Mouse (Mus musculus) G1E (cell line): ENCODE data around the gene Fbf1. TPM values are rescaled to one million over a fixed set of nuclear protein-coding genes. Genes with fewer than 3 reads are reported as not detected.

Source experiments
- ATAC-seq: 2 replicates; pipeline ENCODE4 v1.8.0; 2016; ENCODE audit warnings: mild to moderate bottlenecking; ENCODE audit not compliant: insufficient number of reproducible peaks, poor library complexity, low FRiP score, severe bottlenecking; ENCODE audit errors: extremely low read depth
- DNase-seq: peaks from one replicate; pipeline ENCODE4 v3.0.0; 2012; ENCODE audit warnings: low spot score
- H3K27me3 ChIP-seq: 2 replicates; pipeline ENCODE4 v1.6.1; 2012; ENCODE audit warnings: mild to moderate bottlenecking, low read length, inconsistent platforms; ENCODE audit not compliant: insufficient read depth
- H3K36me3 ChIP-seq: replicated peaks from 2 replicates; pipeline ENCODE3; 2012; ENCODE audit warnings: mild to moderate bottlenecking, inconsistent platforms
- H3K4me1 ChIP-seq: 2 replicates; pipeline ENCODE4 v1.6.1; 2012; ENCODE audit warnings: low read depth, low read length, inconsistent platforms, mixed read lengths; ENCODE audit not compliant: insufficient read depth
- H3K4me3 ChIP-seq: 2 replicates; pipeline ENCODE4 v1.5.1; 2012; ENCODE audit warnings: low read depth, mild to moderate bottlenecking, inconsistent platforms, low read length, moderate library complexity, mixed read lengths
- H3K9me3 ChIP-seq: replicated peaks from 2 replicates; pipeline ENCODE4 v1.6.1; 2012; ENCODE audit warnings: inconsistent platforms
- CTCF ChIP-seq: IDR thresholded peaks from 2 replicates; pipeline ENCODE4 v1.5.1; 2012; ENCODE audit warnings: low read depth, low read length, inconsistent platforms, mixed read lengths
- GATA1 ChIP-seq: IDR thresholded peaks from 2 replicates; pipeline ENCODE4 v1.6.1; 2012; ENCODE audit warnings: borderline replicate concordance, low read length, inconsistent platforms, mixed read lengths
- GATA2 ChIP-seq: IDR thresholded peaks from 2 replicates; pipeline ENCODE4 v1.6.1; 2012; ENCODE audit warnings: low read depth, low read length, inconsistent platforms, borderline replicate concordance
- POLR2AphosphoS5 ChIP-seq: IDR thresholded peaks from 2 replicates; pipeline ENCODE4 v1.6.1; 2012; ENCODE audit warnings: low read depth, low read length, inconsistent platforms; ENCODE audit not compliant: insufficient replicate concordance
- TAL1 ChIP-seq: conservative IDR thresholded peaks from 2 replicates; pipeline ENCODE4 v1.6.1; 2012; ENCODE audit warnings: low read depth, low read length, inconsistent platforms, mixed read lengths
- polyA plus RNA-seq: library from polyadenylated mRNA; stranded (reverse); fragments of >175 nt; gene quantifications from 2 replicates; pipeline ENCODE4 v1.2.3, GENCODE M21; 2012
- total RNA-seq, 2 experiments: library from RNA; stranded (forward) in 1 of 2; stranded (reverse) in 1 of 2; fragments of 200-1000 nt in 1 of 2; fragments of >200 nt in 1 of 2; fragmentation: Nextera tagmentation in 1 of 2; gene quantifications; 2 replicates each; pipeline ENCODE4 v1.2.3; 2014 to 2017

The Fbf1 gene
- total and polyA plus RNA-seq, 3 experiments = 23.6 to 50.9 (median 35.9) TPM

DNA sequence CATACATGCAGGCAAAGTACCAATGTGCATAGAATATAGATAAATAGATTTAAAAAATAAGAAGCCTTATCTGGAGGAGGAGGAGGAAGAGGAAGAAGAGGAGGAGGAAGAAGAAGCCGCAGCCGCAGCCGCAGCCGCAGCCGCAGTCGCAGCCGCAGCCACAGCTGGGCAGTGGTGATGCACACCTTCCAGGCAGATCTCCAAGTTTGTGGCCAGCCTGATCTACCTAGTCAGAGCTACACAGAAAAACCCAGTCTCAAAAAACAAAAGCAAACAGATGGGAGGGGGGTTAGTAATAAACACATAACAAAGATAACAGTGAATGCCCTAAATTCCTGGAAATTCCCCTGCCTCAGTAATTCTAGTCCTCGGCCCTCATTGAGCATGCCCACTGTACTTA is 26.7 kb upstream of the Fbf1 start:
- no peak overlapping the region for H3K4me3 ChIP-seq
- H3K4me1 ChIP-seq = peaks cover 38% of the 10 kb centered on the region
- H3K36me3 ChIP-seq = peaks cover 45% of the 10 kb centered on the region
- no peaks in the 10 kb centered on the region for H3K27me3 ChIP-seq
- no peaks in the 10 kb centered on the region for H3K9me3 ChIP-seq
- no peak for DNase-seq
- no peak for TF ChIP-seq CTCF
- no peak for TF ChIP-seq GATA1
- no peak for TF ChIP-seq TAL1
- TF ChIP-seq POLR2AphosphoS5 = no peak
- no peak for TF ChIP-seq GATA2
- no peak for ATAC-seq

DNA sequence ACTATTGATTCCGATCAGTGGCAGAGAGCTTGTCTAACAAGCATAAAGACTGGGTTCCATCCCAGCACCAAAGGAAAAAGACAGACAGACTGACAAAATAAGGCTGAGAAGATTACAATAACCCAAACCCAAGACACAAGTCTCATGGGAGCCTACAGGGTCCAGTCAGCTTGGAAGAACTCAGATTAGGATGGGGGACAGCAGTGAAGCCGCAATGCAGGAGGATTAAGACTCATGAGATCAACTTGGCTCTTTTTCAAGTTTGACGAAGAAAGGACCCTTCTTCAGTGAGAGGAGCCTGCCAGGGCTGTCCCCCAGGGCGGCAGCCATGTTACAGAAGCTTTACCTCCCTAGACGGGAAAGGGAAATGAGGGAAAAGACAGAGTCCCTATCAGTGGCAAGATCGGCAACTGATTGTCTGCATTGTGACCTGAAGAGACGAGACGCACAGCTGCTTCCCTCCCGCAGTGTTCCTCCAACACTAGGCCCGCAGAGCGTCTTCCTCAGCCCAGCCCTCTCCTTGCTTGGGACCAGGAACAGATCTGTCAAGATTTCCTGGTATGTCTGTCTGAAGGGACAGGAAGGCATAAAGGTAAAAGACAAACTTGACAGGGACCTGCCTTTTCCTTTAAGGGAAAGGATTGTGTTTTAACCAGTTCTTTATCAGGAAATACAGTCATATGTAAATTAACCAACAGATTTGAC is 19.4 kb upstream of the Fbf1 start:
- peaks cover 91% of the 10 kb centered on the region for H3K36me3 ChIP-seq
- peaks cover 3% of the 10 kb centered on the region; the same call in 1 of the 2 replicates for H3K4me1 ChIP-seq
- H3K4me3 ChIP-seq = no peak overlapping the region
- H3K9me3 ChIP-seq = no peaks in the 10 kb centered on the region
- TF ChIP-seq GATA1 (no peak), CTCF (no peak), GATA2 (no peak), TAL1 (no peak), POLR2AphosphoS5 (no peak)
- no peak for DNase-seq
- ATAC-seq = no peak
- H3K27me3 ChIP-seq = no peaks in the 10 kb centered on the region

DNA sequence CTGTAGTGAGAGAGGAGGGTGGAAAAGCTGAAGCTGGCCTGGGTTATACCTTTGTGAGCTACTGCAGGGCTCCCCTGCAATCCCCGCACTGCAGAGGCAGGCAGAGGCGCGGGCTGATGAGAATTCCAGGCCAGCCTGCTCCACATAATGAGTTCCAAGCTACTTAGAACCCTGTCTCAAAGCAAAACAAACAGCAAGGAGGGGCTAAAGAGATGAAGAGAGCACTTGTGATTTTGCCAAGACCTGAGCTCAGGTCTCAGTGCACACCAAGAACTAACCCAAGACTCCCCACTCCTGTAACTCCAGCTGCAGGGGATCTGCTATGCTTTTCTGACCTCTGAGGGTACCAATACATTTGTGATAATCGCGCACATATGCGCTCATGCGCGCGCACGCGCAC is 18.4 kb upstream of the Fbf1 start:
- Histone ChIP-seq H3K36me3 (peaks cover 96% of the 10 kb centered on the region), H3K9me3 (no peaks in the 10 kb centered on the region), H3K4me3 (no peak overlapping the region), H3K27me3 (no peaks in the 10 kb centered on the region), H3K4me1 (peaks cover 3% of the 10 kb centered on the region; the same call in 1 of the 2 replicates)
- no peak for TF ChIP-seq GATA2
- no peak for TF ChIP-seq CTCF
- TF ChIP-seq GATA1 = no peak
- no peak for TF ChIP-seq TAL1
- DNase-seq = no peak
- ATAC-seq = no peak

DNA sequence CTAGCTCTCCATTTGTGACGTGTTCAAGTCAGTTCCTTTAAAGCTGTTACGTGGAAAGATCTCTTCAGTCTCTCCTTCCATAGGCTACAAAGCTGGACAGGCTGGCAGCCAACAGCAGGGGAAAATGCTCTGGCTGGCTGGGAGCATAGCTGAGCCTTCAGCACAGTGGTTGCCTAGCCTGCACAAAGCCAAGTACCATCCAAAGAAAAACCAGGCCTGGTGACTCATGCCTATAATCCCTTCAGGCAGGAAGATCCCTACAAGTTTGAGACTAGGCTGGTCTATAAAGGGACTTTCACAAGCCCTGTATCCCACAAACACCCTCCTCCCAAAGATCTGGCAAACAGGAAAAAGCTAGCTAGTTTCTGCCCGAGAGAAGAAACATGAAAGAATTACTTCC is 17.9 kb upstream of the Fbf1 start:
- DNase-seq = no peak
- no peak for ATAC-seq
- Histone ChIP-seq H3K9me3 (no peaks in the 10 kb centered on the region), H3K4me3 (no peak overlapping the region), H3K36me3 (peaks cover 93% of the 10 kb centered on the region), H3K27me3 (no peaks in the 10 kb centered on the region), H3K4me1 (0 out of 2 replicates have a peak, but pooled peaks cover 3% of the 10 kb centered on the region)
- no peak for TF ChIP-seq GATA2
- TF ChIP-seq TAL1 = no peak
- TF ChIP-seq GATA1 = no peak
- TF ChIP-seq POLR2AphosphoS5 = no peak
- TF ChIP-seq CTCF = no peak

DNA sequence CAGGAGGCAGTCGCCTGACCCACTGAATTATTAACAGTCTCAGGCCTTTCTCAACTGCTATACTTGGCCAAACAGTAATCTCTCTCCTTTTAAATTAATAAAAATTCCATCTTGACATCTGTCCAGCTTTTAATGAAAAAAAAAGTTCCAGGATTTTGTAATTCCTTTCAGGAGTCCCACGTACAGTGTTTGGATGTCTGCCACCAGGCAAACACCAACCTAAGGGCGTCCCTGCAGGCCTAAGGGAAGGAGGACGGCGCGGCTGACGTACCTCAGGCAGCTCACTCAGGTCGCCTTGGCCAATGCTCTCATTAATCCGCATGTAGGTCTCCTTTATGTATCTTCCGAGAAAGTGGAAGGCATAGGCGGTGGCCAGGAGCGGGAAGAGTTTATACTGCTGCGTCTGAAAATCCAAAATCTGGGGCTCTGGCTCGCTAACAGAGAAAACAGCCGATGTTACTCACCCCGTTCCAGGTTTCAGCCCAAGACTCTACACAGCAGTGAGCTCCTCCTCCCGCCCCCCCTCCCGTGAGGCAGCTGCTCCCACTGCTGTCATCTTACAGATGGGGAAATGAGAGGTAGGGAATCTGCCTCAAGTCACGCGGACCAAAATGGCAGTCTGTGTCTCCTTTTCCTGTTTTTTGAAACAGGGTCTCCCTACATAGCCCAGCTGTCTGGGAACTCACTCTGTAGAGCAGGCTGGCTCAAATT is 10.6 kb upstream of the Fbf1 start:
- Histone ChIP-seq H3K4me1 (peaks cover 4% of the 10 kb centered on the region; the same call in 1 of the 2 replicates), H3K4me3 (no peak overlapping the region), H3K9me3 (no peaks in the 10 kb centered on the region), H3K27me3 (no peaks in the 10 kb centered on the region), H3K36me3 (peaks cover 93% of the 10 kb centered on the region)
- no peak for TF ChIP-seq POLR2AphosphoS5
- no peak for TF ChIP-seq GATA1
- TF ChIP-seq CTCF = no peak
- TF ChIP-seq GATA2 = no peak
- no peak for ATAC-seq
- DNase-seq = no peak

DNA sequence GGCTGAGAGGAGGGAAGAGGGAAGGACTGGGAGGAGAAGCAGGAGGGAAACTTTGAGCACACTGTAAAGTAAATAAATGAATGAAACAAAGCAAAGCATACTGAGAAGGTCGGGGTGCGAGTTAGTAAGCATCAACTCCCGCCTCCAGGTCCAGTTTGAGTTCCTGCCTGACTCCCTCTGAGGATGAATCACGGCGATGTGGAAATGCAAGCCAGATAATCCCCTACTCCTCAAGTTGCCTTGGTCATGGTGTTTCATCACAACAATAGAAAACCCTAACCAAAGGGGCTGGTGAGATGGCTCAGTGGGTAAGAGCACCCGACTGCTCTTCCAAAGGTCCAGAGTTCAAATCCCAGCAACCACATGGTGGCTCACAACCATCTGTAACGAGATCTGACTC is 8.0 kb upstream of the Fbf1 start:
- no peak for ATAC-seq
- H3K4me1 ChIP-seq = peaks cover 4% of the 10 kb centered on the region; the same call in 1 of the 2 replicates
- no peak for DNase-seq
- H3K4me3 ChIP-seq = no peak overlapping the region
- no peak for TF ChIP-seq TAL1
- no peak for TF ChIP-seq CTCF
- TF ChIP-seq POLR2AphosphoS5 = no peak
- no peak for TF ChIP-seq GATA1
- TF ChIP-seq GATA2 = no peak
- peaks cover 93% of the 10 kb centered on the region for H3K36me3 ChIP-seq
- H3K9me3 ChIP-seq = no peaks in the 10 kb centered on the region
- H3K27me3 ChIP-seq = no peaks in the 10 kb centered on the region
